Mouse (Mus musculus) heart, adult 2 months (tissue): ENCODE data around the gene 7530416G11Rik.

Source experiments
- CTCF ChIP-seq: fragments of 200-600 bp; IDR thresholded peaks from 2 replicates; pipeline ENCODE4 v1.8.1; 2022; ENCODE audit warnings: antibody characterized with exemption, mild to moderate bottlenecking, moderate library complexity
- EP300 ChIP-seq: fragments of 200-500 bp; IDR thresholded peaks from 2 replicates; pipeline ENCODE4 v1.6.1; 2011; ENCODE audit warnings: low read depth, low read length, control low read depth; ENCODE audit not compliant: insufficient read depth
- POLR2A ChIP-seq: fragments of 200-500 bp; IDR thresholded peaks from 2 replicates; pipeline ENCODE4 v1.6.1; 2011; ENCODE audit warnings: mild to moderate bottlenecking, low read depth, low read length, control low read depth; ENCODE audit not compliant: insufficient read depth

DNA sequence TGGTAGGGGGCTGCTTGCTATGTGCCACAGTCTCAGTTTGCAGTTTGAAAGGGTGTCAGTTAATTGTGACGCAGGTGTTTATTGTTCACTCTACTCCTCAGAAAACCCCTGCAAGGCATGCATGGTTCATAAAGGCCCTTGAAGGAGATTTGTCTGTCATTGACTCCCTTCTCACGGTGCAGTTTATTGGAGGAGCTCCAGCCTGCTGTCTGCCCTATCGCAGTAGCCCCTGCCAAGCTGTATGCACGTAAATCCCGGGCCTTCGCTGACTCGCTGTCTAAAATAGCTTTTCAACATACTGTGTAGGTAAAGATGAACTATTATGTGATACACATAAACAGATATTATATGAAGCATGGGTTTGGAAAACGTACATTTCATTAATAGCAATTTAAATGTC, 45.2 kb downstream of the 7530416G11Rik start:
- no peak for TF ChIP-seq POLR2A
- no peak for TF ChIP-seq CTCF
- TF ChIP-seq EP300: no peak
